Mouse (Mus musculus) heart, embryonic 11.5 days (tissue): ENCODE results near the gene Ccdc167. TPM values are rescaled to one million over a fixed set of nuclear protein-coding genes. Genes with fewer than 3 reads are reported as not detected.

Source experiments
- ATAC-seq: fragments of 200-750 bp; cut with Nextera tagmentation; replicated peaks from 2 replicates; pipeline ENCODE4 v1.8.0; 2017; ENCODE audit warnings: moderate library complexity; ENCODE audit not compliant: insufficient number of reproducible peaks, low FRiP score, low TSS enrichment
- H3K27ac ChIP-seq: fragments of 300-500 bp; sonication (generic); 2 replicates; pipeline ENCODE4 v1.5.1; 2014; ENCODE audit warnings: mild to moderate bottlenecking, low read depth, low read length
- H3K27me3 ChIP-seq: fragments of 300-500 bp; sonication (generic); 2 replicates; pipeline ENCODE4 v1.6.1; 2014; ENCODE audit warnings: mild to moderate bottlenecking, low read length, mixed read lengths; ENCODE audit not compliant: control insufficient read depth, insufficient read depth
- H3K36me3 ChIP-seq: fragments of 300-500 bp; sonication (generic); 2 replicates; pipeline ENCODE4 v1.6.1; 2014; ENCODE audit warnings: mild to moderate bottlenecking, low read length, moderate library complexity, mixed read lengths; ENCODE audit not compliant: control insufficient read depth, insufficient read depth
- H3K4me1 ChIP-seq: fragments of 300-500 bp; sonication (generic); 2 replicates; pipeline ENCODE4 v1.6.1; 2014; ENCODE audit warnings: low read length; ENCODE audit not compliant: control insufficient read depth, insufficient read depth
- H3K4me2 ChIP-seq: fragments of 300-500 bp; sonication (generic); 2 replicates; pipeline ENCODE4 v1.6.1; 2014; ENCODE audit warnings: mild to moderate bottlenecking, moderate library complexity
- H3K4me3 ChIP-seq: fragments of 300-500 bp; sonication (generic); 2 replicates; pipeline ENCODE4 v1.5.1; 2014; ENCODE audit warnings: low read depth, low read length
- H3K9ac ChIP-seq: fragments of 300-500 bp; sonication (generic); 2 replicates; pipeline ENCODE4 v1.6.1; 2014; ENCODE audit warnings: mild to moderate bottlenecking, low read depth, low read length, moderate library complexity
- H3K9me3 ChIP-seq: fragments of 300-500 bp; sonication (generic); replicated peaks from 2 replicates; pipeline ENCODE4 v1.6.1; 2016; ENCODE audit warnings: low read length; ENCODE audit not compliant: control insufficient read depth
- WGBS: fragments of 180-500 bp; shearing (Covaris S2); extraction: QIAGEN DNeasy Blood & Tissue Kit; methylation state at CpG from one replicate; pipeline ENCODE4 v1.1.7; 2014; ENCODE audit not compliant: insufficient replicate concordance; 5-methylcytosine and 5-hydroxymethylcytosine counted together
- polyA plus RNA-seq: library from polyadenylated mRNA; unstranded; fragments of >200 nt; fragmentation: Nextera tagmentation; extraction: Ambion mirVana; gene quantifications from 2 replicates; pipeline ENCODE4 v1.2.1, GENCODE M21; 2014

Ccdc167 gene
- polyA plus RNA-seq, 1 experiment from 2014 or later, result 18.0 TPM

DNA sequence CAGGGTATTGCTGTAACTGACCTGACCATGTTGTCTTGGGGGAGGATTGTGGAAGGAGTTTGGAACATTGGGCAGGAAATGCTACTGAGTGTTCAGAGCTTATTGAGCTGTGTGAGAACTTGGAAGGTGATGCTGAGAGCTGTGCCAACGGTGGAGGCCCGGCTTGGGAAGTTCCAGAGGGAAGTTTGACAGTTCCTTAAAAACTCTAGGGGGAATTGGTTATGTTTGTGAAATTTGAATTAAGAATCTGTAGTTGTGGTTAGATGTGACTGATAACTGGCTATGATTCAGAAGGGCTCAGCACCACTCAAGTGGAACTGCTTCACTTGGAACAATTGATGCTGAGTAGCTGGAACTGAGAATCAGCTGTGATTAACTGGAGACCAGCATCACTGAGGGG is 45.8 kb downstream of the Ccdc167 start:
- Histone ChIP-seq H3K4me1 (no peaks in the 10 kb centered on the region), H3K27me3 (no peaks in the 10 kb centered on the region), H3K27ac (no peak overlapping the region), H3K36me3 (peaks cover 13% of the 10 kb centered on the region), H3K9ac (no peak overlapping the region), H3K9me3 (no peaks in the 10 kb centered on the region), H3K4me3 (no peak overlapping the region), H3K4me2 (no peak overlapping the region)
- WGBS, result 88% methylated on average over 2 of the region's 2 CpGs
- ATAC-seq, result no peak

DNA sequence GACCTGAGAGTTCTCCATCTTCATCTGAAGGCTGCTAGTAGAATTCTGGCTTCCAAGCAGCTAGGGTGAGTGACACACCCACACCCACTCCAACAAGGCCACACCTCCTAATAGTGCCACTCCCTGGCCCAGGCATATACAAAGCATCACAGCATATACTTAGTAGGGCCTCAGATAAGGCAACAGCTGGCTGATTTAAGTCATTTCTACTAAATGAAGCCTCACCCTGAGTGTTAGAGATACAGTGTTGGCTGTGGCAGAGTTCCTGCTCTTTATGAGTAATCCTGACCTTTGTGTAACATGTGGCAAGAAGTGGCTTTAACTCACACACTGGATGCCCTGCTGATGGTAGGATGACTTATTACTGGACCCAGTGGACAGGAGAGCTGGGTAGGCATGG is 46.9 kb downstream of the Ccdc167 start:
- Histone ChIP-seq H3K9me3 (no peaks in the 10 kb centered on the region), H3K9ac (no peak overlapping the region), H3K4me3 (no peak overlapping the region), H3K4me1 (no peaks in the 10 kb centered on the region), H3K27me3 (no peaks in the 10 kb centered on the region), H3K36me3 (peaks cover 7% of the 10 kb centered on the region; the same call in 1 of the 2 replicates), H3K27ac (no peak overlapping the region), H3K4me2 (no peak overlapping the region)
- peak; percentile 55; the same call in 1 of the 2 replicates for ATAC-seq

DNA sequence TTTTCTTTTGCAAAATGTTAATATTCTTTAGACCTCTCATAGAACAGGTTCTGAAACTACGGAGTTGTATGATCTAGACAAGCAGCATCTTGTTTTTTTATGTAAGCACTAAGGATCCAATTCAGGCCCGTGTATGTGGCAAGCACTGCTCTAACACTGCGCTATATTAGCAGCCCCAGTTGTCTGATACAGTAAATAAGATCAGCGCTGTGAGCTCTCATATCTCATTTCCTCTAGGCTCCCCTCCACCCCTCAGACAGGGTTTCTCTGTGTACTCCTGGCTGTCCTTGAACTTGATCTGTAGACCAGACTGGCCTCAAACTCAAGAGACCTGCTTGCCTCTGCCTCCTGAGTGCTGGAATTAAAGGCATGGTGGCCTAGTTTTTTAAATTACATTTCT is 47.8 kb downstream of the Ccdc167 start:
- no peaks in the 10 kb centered on the region for H3K4me1 ChIP-seq
- 85% methylated on average over 4 of the region's 4 CpGs for WGBS
- ATAC-seq, result no peak
- H3K4me3 ChIP-seq, result no peak overlapping the region
- H3K4me2 ChIP-seq, result no peak overlapping the region
- peaks cover 3% of the 10 kb centered on the region; the same call in 1 of the 2 replicates for H3K36me3 ChIP-seq
- no peak overlapping the region for H3K27ac ChIP-seq
- no peaks in the 10 kb centered on the region for H3K9me3 ChIP-seq
- no peak overlapping the region for H3K9ac ChIP-seq
- no peaks in the 10 kb centered on the region for H3K27me3 ChIP-seq

DNA sequence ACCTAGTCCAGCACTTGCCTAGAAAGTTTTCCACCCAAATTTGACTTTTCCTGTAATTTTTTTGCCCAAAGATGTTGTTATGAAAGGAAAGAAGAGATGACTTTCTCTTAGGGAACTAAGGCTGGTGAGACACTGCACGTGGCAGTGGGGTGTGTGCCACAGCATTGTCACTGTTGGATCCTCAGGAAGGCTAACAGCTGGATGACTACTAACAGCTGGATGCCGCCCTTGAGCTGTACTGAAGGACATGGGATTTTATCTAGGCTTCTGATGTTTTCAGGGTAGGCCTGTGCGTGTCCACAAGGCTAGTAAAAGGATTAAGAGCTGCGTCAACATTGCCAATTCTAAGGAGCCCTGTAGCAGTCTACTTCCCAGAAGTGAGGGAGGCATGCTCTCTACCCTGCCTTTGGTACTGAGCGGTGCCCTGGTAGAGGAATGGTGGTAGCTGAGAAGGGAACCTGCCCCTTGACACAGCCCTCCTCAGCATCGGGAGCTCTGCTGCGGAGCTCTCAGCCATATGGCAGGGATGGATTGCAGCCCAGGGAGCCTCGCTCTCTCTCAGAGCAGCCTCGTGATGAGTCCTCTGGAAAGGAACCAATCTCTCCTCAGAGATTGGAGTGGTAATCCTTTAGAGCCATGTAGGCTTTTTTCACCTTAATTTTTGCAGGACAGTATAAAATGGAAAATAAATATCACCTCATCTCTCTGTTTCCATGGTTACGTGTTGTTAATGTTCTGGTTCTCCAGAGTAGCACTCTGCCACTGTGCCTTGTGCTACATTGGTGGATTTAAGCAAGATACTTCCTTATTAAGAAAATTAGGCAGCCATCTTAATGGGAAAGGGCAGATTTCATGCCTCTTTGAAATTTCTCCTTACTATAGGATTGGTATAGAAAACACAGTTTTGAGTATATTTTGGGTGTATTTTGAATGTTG is 48.5 kb downstream of the Ccdc167 start:
- H3K4me3 ChIP-seq, result no peak overlapping the region
- no peak overlapping the region for H3K4me2 ChIP-seq
- H3K27ac ChIP-seq, result no peak overlapping the region
- peaks cover 5% of the 10 kb centered on the region for H3K36me3 ChIP-seq
- H3K4me1 ChIP-seq, result no peaks in the 10 kb centered on the region
- no peak for ATAC-seq
- H3K9ac ChIP-seq, result peak overlapping the region; percentile 28; the same call in 1 of the 2 replicates
- H3K9me3 ChIP-seq, result no peaks in the 10 kb centered on the region
- 76% methylated on average over 10 of the region's 10 CpGs for WGBS
- H3K27me3 ChIP-seq, result no peaks in the 10 kb centered on the region

DNA sequence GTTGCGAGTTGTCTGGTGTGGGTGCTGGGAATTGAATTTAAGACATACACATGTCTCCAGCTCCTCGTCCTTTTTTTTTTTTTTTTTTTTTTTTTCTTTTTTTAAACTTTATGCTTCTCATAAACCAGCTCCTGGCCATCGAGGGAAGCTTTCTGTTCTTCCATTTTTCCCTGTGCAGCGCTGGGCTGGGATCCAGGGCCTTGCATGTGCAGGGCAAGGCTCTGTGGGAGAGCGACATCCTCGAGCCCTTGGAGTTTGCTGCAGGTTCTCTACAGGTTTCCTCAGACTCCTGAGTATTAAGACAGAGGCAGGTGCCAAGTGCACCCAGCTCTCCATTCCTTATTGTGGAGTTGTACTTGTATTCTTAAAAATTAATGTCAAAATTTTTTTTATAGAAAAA is 54.7 kb downstream of the Ccdc167 start:
- Histone ChIP-seq H3K4me2 (no peak overlapping the region; the same call in 1 of the 2 replicates), H3K4me3 (no peak overlapping the region), H3K27me3 (no peaks in the 10 kb centered on the region), H3K27ac (no peak overlapping the region), H3K36me3 (peaks cover 5% of the 10 kb centered on the region; the same call in 1 of the 2 replicates), H3K4me1 (peaks cover 10% of the 10 kb centered on the region), H3K9me3 (no peaks in the 10 kb centered on the region), H3K9ac (no peak overlapping the region)
- 92% methylated on average over 6 of the region's 6 CpGs for WGBS
- ATAC-seq, result no peak

DNA sequence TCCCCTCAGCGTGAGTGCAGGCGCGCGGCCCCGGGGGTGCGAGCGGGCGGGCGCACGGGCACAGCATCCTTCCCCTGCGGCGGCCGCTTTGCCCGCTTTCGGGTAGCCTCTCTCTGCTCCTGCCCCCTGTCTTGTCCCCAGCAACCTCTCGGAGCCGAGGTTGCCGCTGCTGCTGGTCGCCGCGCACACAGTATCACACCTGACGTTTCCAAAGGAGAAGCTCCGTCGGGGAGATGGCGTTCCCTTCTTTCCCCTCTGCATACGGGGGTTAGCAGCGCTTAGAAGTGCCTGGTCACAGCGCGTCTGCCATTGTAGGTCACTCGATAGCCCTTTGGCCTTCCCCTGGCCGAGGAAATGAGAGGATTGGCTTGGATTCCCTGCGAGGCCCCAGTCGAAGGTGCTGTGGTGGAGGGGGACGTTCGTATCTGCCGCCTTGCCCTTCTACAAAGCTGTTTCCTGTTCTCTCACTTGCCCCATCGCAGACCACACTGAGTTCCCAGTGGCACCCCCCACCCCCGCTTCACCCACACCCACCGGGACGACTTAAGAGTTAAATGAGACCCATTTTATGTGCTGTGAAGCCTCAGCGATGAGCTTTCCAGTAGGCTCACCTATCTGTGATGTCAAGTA is 56.0 kb downstream of the Ccdc167 start:
- Histone ChIP-seq H3K27ac (peak overlapping the region; percentile 92), H3K4me2 (peak overlapping the region; percentile 73), H3K4me3 (peak overlapping the region; percentile 96), H3K9me3 (no peaks in the 10 kb centered on the region), H3K36me3 (peaks cover 5% of the 10 kb centered on the region; the same call in 1 of the 2 replicates), H3K4me1 (peaks cover 10% of the 10 kb centered on the region), H3K27me3 (no peaks in the 10 kb centered on the region), H3K9ac (peak overlapping the region; percentile 95)
- ATAC-seq, result peak; percentile 39
- under 1% methylated on average over 41 of the region's 41 CpGs for WGBS

DNA sequence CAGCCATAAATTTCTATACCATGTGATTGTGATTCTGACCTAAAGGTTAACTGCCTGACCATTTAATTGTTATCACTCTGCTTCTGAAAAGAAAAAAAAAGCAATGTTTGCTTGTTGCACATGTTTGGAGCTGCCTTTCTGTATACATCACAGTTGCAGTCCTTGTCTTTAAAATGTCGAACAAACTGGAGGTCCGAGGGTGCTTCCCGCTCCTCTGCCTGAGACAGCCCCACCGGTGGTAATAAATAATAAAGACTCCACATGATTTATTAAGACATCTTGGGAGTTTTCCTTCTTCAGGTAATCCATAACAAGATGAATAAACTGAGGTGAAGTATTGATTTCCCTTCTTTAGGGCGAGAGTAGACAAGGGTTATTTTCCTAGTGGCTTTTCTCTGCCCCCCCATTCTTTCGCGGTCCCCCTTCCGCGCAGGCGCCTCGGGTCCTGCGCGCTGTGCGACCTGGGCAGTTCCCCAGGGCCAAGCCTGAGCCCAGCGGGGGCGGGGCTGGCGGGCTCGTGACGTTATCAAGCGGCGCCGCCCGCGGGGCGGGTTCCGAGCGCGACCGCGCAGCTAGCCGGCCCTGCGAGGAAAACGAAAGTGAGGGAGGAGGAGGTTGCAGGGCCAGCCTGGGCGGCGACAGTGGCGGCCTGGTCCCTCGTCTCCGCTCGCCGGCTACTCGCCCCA is 56.6 kb downstream of the Ccdc167 start, which contains the start of gene Cmtr1:
Gene Cmtr1 (plus strand): TSS at position 520 of the 686 bp plus-strand sequence.
- WGBS, result 1% methylated on average over 41 of the region's 41 CpGs
- no peaks in the 10 kb centered on the region for H3K27me3 ChIP-seq
- H3K27ac ChIP-seq, result peak within 1 kb of the TSS; percentile 92
- H3K4me1 ChIP-seq, result peaks cover 10% of the 10 kb centered on the region
- no peaks in the 10 kb centered on the region for H3K9me3 ChIP-seq
- H3K9ac ChIP-seq, result peak within 1 kb of the TSS; percentile 95
- peak; percentile 91 for ATAC-seq
- H3K36me3 ChIP-seq, result peaks cover 5% of the 10 kb centered on the region; the same call in 1 of the 2 replicates
- H3K4me3 ChIP-seq, result peak within 1 kb of the TSS; percentile 96
- peak within 1 kb of the TSS; percentile 73 for H3K4me2 ChIP-seq

DNA sequence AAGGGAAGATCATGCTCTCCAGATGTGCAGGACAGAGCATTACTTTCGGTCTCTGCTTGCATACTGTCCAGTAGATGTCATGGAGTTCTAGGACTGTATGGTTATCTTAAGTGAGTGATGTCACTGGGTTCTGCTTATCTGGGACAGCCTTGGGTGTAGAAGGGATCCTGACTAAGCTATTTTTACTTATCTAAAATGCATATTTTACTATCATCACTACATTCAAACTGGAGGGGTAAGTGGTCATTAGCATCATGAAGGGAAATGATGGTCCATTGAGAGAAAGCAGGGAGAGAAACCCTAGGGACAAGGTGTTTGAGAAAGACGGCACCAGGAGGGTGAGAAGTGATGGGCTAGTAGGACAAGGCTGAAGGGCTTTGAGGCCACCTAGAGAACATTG is 58.6 kb downstream of the Ccdc167 start:
- peak; percentile 79 for ATAC-seq

More for the DNA sequence above, 58.6 kb downstream of the Ccdc167 start:
- H3K4me2 ChIP-seq, result peak overlapping the region; percentile 50; the same call in 1 of the 2 replicates
- no peaks in the 10 kb centered on the region for H3K27me3 ChIP-seq
- no peaks in the 10 kb centered on the region for H3K9me3 ChIP-seq
- H3K27ac ChIP-seq, result peak overlapping the region; percentile 41; the same call in 1 of the 2 replicates
- no peak overlapping the region for H3K9ac ChIP-seq
- H3K36me3 ChIP-seq, result peaks cover 1% of the 10 kb centered on the region; the same call in 1 of the 2 replicates
- H3K4me1 ChIP-seq, result peaks cover 10% of the 10 kb centered on the region
- H3K4me3 ChIP-seq, result peak overlapping the region; percentile 25; the same call in 1 of the 2 replicates
- 29% methylated on average over 2 of the region's 2 CpGs for WGBS
